Mouse (Mus musculus) hindbrain, embryonic 12.5 days (tissue): Measurements from ENCODE around the gene Vps13d. TPM values are rescaled to one million over a fixed set of nuclear protein-coding genes. Genes with fewer than 3 reads are reported as not detected.

ENCODE experiments used
- ATAC-seq: fragments of 200-750 bp; cut with Nextera tagmentation; 2 replicates; pipeline ENCODE4 v1.8.0; 2017; ENCODE audit warnings: moderate TSS enrichment; ENCODE audit not compliant: low FRiP score
- H3K27ac ChIP-seq: fragments of 300-500 bp; sonication (generic); 2 replicates; pipeline ENCODE4 v1.5.1; 2016; ENCODE audit warnings: mild to moderate bottlenecking
- H3K27me3 ChIP-seq: fragments of 300-500 bp; sonication (generic); 2 replicates; pipeline ENCODE4 v1.6.1; 2016; ENCODE audit warnings: mild to moderate bottlenecking
- H3K36me3 ChIP-seq: fragments of 300-500 bp; sonication (generic); 2 replicates; pipeline ENCODE4 v1.6.1; 2016; ENCODE audit warnings: mild to moderate bottlenecking
- H3K4me1 ChIP-seq: fragments of 300-500 bp; sonication (generic); 2 replicates; pipeline ENCODE4 v1.6.1; 2016
- H3K4me2 ChIP-seq: fragments of 300-500 bp; sonication (generic); replicated peaks from 2 replicates; pipeline ENCODE4 v1.6.1; 2016; ENCODE audit warnings: mild to moderate bottlenecking
- H3K4me3 ChIP-seq: fragments of 300-500 bp; sonication (generic); 2 replicates; pipeline ENCODE4 v1.5.1; 2016; ENCODE audit warnings: mild to moderate bottlenecking
- H3K9ac ChIP-seq: fragments of 300-500 bp; sonication (generic); 2 replicates; pipeline ENCODE4 v1.6.1; 2016; ENCODE audit warnings: mild to moderate bottlenecking, moderate library complexity
- H3K9me3 ChIP-seq: fragments of 300-500 bp; sonication (generic); replicated peaks from 2 replicates; pipeline ENCODE4 v1.6.1; 2016; ENCODE audit warnings: mild to moderate bottlenecking
- WGBS: fragments of 180-500 bp; shearing (Covaris S2); methylation state at CpG from one replicate; pipeline ENCODE4 v1.1.7; 2016; 5-methylcytosine and 5-hydroxymethylcytosine counted together
- polyA plus RNA-seq: library from polyadenylated mRNA; unstranded; fragments of >200 nt; fragmentation: Nextera tagmentation; extraction: Ambion mirVana; gene quantifications from 2 replicates; pipeline ENCODE4 v1.2.1, GENCODE M21; 2016

Vps13d gene
- polyA plus RNA-seq, 1 experiment from 2014 or later: 7.2 TPM

DNA sequence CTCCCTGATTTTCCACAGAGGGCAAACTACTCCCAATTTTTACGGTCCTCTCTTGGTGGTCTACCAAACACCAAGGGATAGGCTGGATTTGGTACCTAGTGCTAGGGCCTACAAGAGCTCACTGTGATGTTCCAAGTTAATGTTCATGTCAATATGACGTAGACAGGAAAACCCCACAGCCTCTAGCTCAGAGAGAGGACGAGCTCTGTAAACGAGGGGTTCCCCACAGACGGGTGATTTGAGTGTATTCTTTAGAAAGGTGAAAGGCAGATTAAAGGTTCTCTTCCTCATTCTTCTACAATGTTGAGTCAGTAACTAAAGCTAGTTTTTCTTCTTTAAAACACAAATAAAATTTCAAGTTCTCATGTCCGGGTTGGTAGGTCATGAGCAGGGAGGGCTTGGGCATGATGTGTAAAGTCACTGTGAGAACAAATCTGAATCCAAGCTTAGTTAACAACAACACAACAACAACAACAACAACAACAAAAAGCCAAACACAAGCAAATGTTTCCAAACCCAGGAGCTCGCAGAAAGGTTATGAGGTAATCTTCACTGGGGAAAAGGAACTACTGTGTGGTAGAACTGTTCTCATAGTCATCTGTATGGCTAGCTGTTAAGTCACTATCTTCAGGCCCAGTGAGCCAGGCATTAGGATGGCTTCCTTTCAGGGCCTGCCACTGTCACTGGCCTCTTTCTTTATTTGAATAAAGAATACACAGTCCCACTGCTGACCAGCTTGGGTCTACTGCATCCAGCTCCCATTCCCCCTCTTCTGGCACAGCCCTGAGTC, 208.6 kb downstream of the Vps13d start:
- H3K27ac ChIP-seq: no peak overlapping the region
- no peak overlapping the region for H3K4me3 ChIP-seq
- no peaks in the 10 kb centered on the region for H3K27me3 ChIP-seq
- H3K4me2 ChIP-seq: no peak overlapping the region
- peaks cover 6% of the 10 kb centered on the region; the same call in 1 of the 2 replicates for H3K4me1 ChIP-seq
- H3K9ac ChIP-seq: no peak overlapping the region
- H3K36me3 ChIP-seq: no peaks in the 10 kb centered on the region
- 96% methylated on average over 7 of the region's 7 CpGs for WGBS
- H3K9me3 ChIP-seq: no peaks in the 10 kb centered on the region
- no peak for ATAC-seq

- Histone ChIP-seq H3K9ac (no peak overlapping the region), H3K4me3 (no peak overlapping the region), H3K4me2 (no peak overlapping the region), H3K4me1 (peaks cover 5% of the 10 kb centered on the region; the same call in 1 of the 2 replicates), H3K27me3 (no peaks in the 10 kb centered on the region), H3K36me3 (no peaks in the 10 kb centered on the region), H3K27ac (no peak overlapping the region), H3K9me3 (no peaks in the 10 kb centered on the region)
- WGBS: 60% methylated on average over 8 of the region's 8 CpGs
- ATAC-seq: no peak
Observed at GRCm38 (mm10) chr4:144983821-144984371, 210.9 kb downstream of the Vps13d start.

DNA sequence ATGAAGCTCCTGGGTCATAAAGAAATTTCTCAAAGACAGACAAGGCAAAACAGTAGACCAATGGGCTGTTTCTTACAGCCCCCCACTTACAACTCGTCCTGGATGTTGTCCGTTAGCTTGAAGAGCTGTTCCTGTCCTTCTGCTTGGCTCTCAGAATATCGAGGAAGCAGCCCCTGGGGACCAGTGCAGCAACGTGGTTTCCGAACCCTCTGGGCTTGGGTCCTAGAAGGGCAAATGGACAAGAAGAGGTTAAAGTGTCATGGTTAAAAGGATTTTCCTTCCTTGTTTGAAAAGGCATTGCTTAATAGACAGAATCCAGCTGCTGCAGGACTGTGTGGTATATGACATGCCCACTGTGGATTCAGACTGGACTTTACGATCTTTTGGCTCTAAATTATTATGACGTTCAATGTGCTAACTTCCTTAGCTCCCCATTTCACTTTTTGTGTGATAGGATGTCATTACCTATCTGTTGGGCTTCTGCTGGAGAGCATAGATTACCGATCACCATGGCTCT, 211.5 kb downstream of the Vps13d start:
- Histone ChIP-seq H3K4me2 (no peak overlapping the region), H3K4me3 (no peak overlapping the region), H3K27me3 (no peaks in the 10 kb centered on the region), H3K9ac (no peak overlapping the region), H3K9me3 (no peaks in the 10 kb centered on the region), H3K4me1 (no peaks in the 10 kb centered on the region; the same call in 1 of the 2 replicates), H3K27ac (no peak overlapping the region), H3K36me3 (no peaks in the 10 kb centered on the region)
- WGBS: 77% methylated on average over 8 of the region's 8 CpGs
- no peak for ATAC-seq

GRCm38 (mm10) chr4:144980811-144981551, 213.8 kb downstream of the Vps13d start:
- Histone ChIP-seq H3K4me2 (no peak overlapping the region), H3K27ac (no peak overlapping the region), H3K27me3 (no peaks in the 10 kb centered on the region), H3K9ac (no peak overlapping the region), H3K36me3 (no peaks in the 10 kb centered on the region), H3K4me1 (no peaks in the 10 kb centered on the region; the same call in 1 of the 2 replicates), H3K9me3 (no peaks in the 10 kb centered on the region), H3K4me3 (no peak overlapping the region)
- WGBS: 49% methylated on average over 8 of the region's 8 CpGs
- ATAC-seq: no peak

DNA sequence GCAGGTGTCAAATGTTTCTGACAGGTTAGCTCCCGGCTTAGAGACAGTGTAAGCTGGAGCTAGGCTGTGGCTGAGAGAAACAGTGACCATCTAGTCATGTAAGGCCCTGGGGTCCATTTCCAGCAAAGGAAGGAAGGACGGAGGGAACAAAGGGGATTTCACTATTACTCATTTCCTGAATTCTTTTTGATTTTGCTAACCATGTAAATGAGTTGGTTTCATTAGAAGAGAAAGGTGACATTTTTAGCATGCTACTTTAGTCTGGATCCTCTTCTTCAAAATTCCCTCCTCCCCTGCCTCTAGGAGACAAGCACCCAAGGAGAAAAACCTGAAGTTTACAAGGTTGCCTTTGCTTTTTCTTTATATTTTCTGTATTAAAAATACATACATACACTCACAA, 214.7 kb downstream of the Vps13d start:
- Histone ChIP-seq H3K4me1 (no peaks in the 10 kb centered on the region; the same call in 1 of the 2 replicates), H3K27me3 (no peaks in the 10 kb centered on the region), H3K4me2 (no peak overlapping the region), H3K27ac (no peak overlapping the region), H3K9ac (no peak overlapping the region), H3K9me3 (no peaks in the 10 kb centered on the region), H3K4me3 (no peak overlapping the region), H3K36me3 (0 out of 2 replicates have a peak, but pooled peaks cover under 1% of the 10 kb centered on the region)
- WGBS: 69% methylated on average over 2 of the region's 2 CpGs
- ATAC-seq: no peak

DNA sequence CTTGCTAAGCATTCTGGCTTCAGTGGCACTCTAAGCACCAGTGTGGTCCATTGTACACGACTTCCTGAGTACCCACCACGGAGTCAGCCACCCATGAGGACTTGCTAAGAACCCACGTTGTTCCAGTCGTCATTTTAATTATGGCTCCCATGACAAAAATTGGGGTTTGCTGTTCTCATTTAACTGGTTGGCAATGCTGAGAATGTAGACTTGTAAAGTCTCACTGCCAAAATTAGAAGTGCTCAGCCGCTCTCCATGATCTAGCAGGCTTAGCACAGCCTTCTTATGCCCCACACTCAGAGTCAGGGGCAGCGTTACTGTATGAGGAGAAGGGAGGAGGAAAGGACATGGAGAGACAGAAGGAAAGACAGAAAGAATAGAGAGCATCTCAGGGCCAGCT, 216.8 kb downstream of the Vps13d start:
- WGBS: 86% methylated on average over 6 of the region's 6 CpGs

DNA sequence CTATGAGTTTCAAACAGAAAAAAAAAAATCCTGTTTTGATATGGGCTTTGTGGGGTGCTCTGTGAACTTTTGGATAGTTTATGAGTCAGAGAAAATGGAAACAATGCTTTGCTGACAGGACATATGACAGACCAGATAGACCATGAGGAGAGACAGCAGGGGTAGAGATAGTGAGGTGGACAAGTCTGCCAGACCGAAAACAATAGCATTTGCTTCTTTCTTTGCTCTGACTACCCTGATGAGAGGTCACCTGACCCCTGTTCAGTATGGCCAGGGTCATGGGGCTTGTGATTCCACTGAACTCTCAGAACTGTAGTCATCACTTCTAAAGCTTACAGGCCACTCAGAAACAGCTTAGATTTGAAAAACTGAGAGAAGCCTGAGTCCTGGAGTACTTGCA, 217.7 kb downstream of the Vps13d start:
- Histone ChIP-seq H3K36me3 (0 out of 2 replicates have a peak, but pooled peaks cover 6% of the 10 kb centered on the region), H3K9me3 (no peaks in the 10 kb centered on the region), H3K4me2 (no peak overlapping the region), H3K27ac (no peak overlapping the region), H3K4me3 (no peak overlapping the region), H3K9ac (no peak overlapping the region), H3K4me1 (no peaks in the 10 kb centered on the region), H3K27me3 (no peaks in the 10 kb centered on the region)
- no peak for ATAC-seq
- 46% methylated on average over 1 of the region's 1 CpGs for WGBS

More for the DNA sequence above, 216.8 kb downstream of the Vps13d start:
- Histone ChIP-seq H3K4me2 (no peak overlapping the region), H3K36me3 (0 out of 2 replicates have a peak, but pooled peaks cover 3% of the 10 kb centered on the region), H3K27me3 (no peaks in the 10 kb centered on the region), H3K27ac (no peak overlapping the region), H3K9me3 (no peaks in the 10 kb centered on the region), H3K4me3 (no peak overlapping the region), H3K4me1 (no peaks in the 10 kb centered on the region), H3K9ac (no peak overlapping the region)
- no peak for ATAC-seq

DNA sequence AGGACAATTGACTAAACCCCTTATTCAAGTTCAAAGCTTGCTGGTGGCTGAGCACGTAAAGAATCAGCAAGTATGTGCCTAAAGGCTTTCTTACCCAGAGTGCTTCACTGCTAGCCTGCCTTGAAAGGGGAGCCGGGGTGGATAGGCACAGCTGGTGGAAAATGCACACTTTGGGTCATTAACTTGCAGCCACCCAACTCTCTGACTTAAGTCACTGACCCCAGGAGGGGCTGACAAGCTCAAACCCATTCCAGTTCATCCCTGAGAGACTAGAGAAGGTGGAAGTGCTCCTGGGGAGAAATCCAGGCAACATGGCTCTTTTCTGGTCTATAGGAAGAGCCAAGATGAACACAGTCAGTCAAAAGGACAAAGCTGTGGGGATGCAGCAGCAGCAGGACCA, 219.3 kb downstream of the Vps13d start:
- no peaks in the 10 kb centered on the region for H3K4me1 ChIP-seq
- 0 out of 2 replicates have a peak, but pooled peaks cover 6% of the 10 kb centered on the region for H3K36me3 ChIP-seq
- no peak overlapping the region for H3K27ac ChIP-seq
- no peak overlapping the region for H3K4me2 ChIP-seq
- no peak overlapping the region for H3K4me3 ChIP-seq
- no peaks in the 10 kb centered on the region for H3K27me3 ChIP-seq
- H3K9me3 ChIP-seq: no peaks in the 10 kb centered on the region
- no peak overlapping the region for H3K9ac ChIP-seq
- 48% methylated on average over 2 of the region's 2 CpGs for WGBS
- no peak for ATAC-seq

DNA sequence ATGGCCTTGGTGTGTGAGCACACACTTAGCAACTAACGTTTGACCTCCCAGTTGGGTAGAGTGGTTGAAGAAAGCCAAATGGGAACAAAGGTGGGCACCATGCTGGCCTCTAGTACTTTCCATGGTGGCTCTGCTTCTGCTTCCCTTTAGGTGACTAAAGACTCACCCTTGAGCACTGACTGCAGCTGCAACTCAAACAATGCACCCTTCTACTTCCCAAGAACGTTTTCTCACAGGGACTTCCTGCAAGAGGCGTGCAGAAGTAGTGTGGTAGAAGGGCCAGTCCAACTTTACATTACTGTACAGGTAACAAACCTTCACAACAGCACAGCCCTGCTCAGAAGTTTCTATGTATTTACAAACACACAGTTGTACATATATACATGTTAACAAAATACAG, 220.3 kb downstream of the Vps13d start:
- Histone ChIP-seq H3K9ac (no peak overlapping the region), H3K4me3 (no peak overlapping the region), H3K36me3 (0 out of 2 replicates have a peak, but pooled peaks cover 6% of the 10 kb centered on the region), H3K27ac (no peak overlapping the region), H3K4me2 (no peak overlapping the region), H3K4me1 (no peaks in the 10 kb centered on the region), H3K9me3 (no peaks in the 10 kb centered on the region), H3K27me3 (no peaks in the 10 kb centered on the region)
- ATAC-seq: no peak
- 76% methylated on average over 3 of the region's 3 CpGs for WGBS

DNA sequence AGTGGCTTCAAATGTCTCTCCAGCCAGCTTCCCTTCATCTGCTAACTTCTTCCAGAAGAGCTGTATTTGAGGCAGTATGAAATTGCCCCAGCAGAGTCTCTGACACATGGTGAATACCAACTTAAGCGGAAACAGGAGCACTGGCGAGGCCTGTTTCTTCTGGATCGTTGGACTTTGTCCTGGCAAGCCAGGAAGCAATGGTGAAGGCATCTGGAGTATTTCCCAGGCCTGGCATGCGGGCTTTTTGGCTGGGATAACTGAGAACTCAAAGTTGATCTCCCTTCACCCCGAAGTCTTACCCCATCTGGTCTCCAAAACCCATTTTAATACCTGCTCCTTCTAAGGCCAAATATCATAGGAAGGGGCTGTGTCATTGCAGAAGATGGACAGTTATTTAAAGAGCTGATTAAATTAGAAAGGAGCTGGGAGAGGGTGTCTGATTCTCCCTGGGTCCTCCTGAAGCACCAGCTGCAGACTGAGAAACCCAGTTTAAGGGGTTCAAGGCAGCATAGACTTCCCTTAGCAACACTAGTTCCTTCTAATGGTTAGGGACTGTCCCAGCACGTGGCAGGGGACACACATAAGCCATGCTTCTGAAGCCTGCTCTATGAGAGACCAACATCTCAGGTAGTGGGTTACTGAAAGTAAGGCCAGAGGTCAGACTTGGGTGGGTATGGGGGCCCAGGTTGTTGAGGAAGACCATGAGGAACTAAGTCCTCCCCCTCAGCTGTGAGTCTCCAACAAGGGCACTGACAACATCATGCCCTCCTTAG, 221.7 kb downstream of the Vps13d start:
- H3K9me3 ChIP-seq: no peaks in the 10 kb centered on the region
- no peaks in the 10 kb centered on the region for H3K27me3 ChIP-seq
- no peak overlapping the region for H3K9ac ChIP-seq
- H3K4me1 ChIP-seq: no peaks in the 10 kb centered on the region
- H3K4me2 ChIP-seq: no peak overlapping the region
- 87% methylated on average over 6 of the region's 6 CpGs for WGBS
- ATAC-seq: no peak
- H3K4me3 ChIP-seq: no peak overlapping the region
- H3K36me3 ChIP-seq: 0 out of 2 replicates have a peak, but pooled peaks cover 6% of the 10 kb centered on the region
- H3K27ac ChIP-seq: no peak overlapping the region

DNA sequence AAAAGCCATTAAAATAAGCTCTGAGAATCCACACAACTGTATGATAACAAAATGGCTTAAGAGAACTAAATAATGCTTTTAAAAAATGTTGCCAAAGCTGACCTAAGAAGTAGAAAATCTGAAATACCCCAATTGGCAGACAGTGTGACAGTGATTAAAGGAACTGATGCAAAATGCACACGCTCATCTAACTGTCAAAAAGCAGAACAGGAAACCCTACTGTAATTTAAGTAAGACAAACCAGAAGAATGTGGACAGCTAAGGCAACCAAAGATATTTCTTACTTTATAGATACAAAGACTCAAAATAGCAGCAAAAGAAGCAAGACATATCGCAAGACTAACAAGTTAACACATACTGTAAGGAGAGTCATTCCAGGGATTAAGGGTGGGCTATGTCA, 223.8 kb downstream of the Vps13d start:
- Histone ChIP-seq H3K4me1 (no peaks in the 10 kb centered on the region), H3K27ac (no peak overlapping the region), H3K9ac (no peak overlapping the region), H3K27me3 (no peaks in the 10 kb centered on the region), H3K9me3 (no peaks in the 10 kb centered on the region), H3K4me2 (no peak overlapping the region), H3K36me3 (0 out of 2 replicates have a peak, but pooled peaks cover 6% of the 10 kb centered on the region), H3K4me3 (no peak overlapping the region)
- no peak for ATAC-seq
- 94% methylated on average over 2 of the region's 2 CpGs for WGBS
